Mouse (Mus musculus) cerebellum, adult 2 months (tissue): ENCODE data around the gene Fam185a.

Experiments used
- CTCF ChIP-seq: fragments of 200-500 bp; IDR thresholded peaks from 2 replicates; pipeline ENCODE4 v1.5.1; 2011; ENCODE audit warnings: low read depth, mild to moderate bottlenecking, control low read depth, low read length, moderate library complexity, borderline replicate concordance; ENCODE audit not compliant: insufficient read depth
- POLR2A ChIP-seq: fragments of 200-500 bp; IDR thresholded peaks from 2 replicates; pipeline ENCODE4 v1.6.1; 2011; ENCODE audit warnings: low read length, control low read depth, borderline replicate concordance; ENCODE audit not compliant: insufficient read depth

DNA sequence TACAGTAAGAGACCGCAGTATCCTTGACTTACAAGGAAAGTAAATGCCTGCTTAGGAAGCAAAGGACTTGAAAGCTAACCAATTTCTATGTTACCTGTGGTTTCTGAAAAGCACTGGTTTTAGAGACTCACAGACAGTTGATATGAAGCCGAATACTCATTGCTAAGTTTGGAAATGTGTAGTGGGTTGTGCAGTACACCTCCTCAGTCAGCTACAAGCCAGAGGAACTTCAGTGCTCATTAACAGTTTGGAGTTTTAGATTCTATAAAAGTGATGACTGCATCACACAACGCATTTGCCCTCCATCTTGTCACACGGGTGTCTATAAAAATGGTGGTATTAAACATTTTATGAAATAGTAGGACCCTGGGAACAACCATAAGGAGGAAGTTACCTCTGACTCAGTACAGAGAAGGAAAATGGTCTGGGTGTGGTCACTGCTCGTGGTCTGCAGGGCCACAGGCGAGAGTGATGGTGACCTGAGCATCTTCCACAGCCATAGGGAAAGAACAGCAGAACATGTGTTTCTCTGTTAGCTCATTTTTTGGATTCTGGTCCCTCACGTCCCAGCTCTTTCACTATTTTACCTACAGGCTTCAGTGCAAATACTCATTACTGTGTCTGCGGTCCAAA is 60.6 kb downstream of the Fam185a start:
- no peak for TF ChIP-seq POLR2A
- TF ChIP-seq CTCF, result no peak
